Mouse (Mus musculus): ENCODE measurements around the gene Ada. TPM values are rescaled to one million over a fixed set of nuclear protein-coding genes. Genes with fewer than 3 reads are reported as not detected.
"Not testable (repeated sequence)": the region's sequence is repeated elsewhere in the genome, so short reads cannot be mapped to it uniquely, and the experiment has no call there.

Gene Ada
- total and polyA plus RNA-seq, 2 experiments: 0.80 to 1.9 TPM

GRCm38 (mm10) chr2:163692873-163693612 lies 57.0 kb downstream of the Ada start:
- no peaks in the 10 kb centered on the region for H3K36me3 ChIP-seq (ENCODE audit: control insufficient read depth, insufficient read depth, low read length)
- H3K79me2 ChIP-seq (ENCODE audit: control insufficient read depth, insufficient read depth, low read length): peaks cover 25% of the 10 kb centered on the region
- H3K27me3 ChIP-seq (ENCODE audit: control insufficient read depth, insufficient read depth, low read length): no peaks in the 10 kb centered on the region
- 0 out of 2 replicates have a peak overlapping the region, but pooled peaks have one; percentile 26 for H3K9ac ChIP-seq (ENCODE audit: low read depth, low read length)
- H3K27ac ChIP-seq (replicated peaks; ENCODE audit: insufficient read depth, low read depth, low read length): peak overlapping the region; percentile 58
- TF ChIP-seq POLR2A (IDR thresholded peaks at IDR 0.05; ENCODE audit: extremely low read depth, insufficient read depth, low read length) (no peak), CTCF (IDR thresholded peaks at IDR 0.05; ENCODE audit: low read depth, low read length) (no peak)
- DNase-seq (ENCODE audit: extremely low read depth, low read depth, low spot score): no peak
- 60% methylated on average over 3 of the region's 3 CpGs for WGBS
- H3K4me3 ChIP-seq (ENCODE audit: insufficient read depth, low read depth, low read length): no peak overlapping the region
- H3K4me1 ChIP-seq (ENCODE audit: control insufficient read depth, insufficient read depth, low read length): no peaks in the 10 kb centered on the region; the same call in 1 of the 2 replicates

- H3K27ac ChIP-seq (replicated peaks; ENCODE audit: insufficient read depth, low read depth, low read length): no peak overlapping the region
Observed at GRCm38 (mm10) chr2:163691846-163692605, 58.0 kb downstream of the Ada start.

GRCm38 (mm10) chr2:163690409-163691304 lies 59.4 kb downstream of the Ada start:
- Histone ChIP-seq H3K27ac (replicated peaks; ENCODE audit: insufficient read depth, low read depth, low read length) (no peak overlapping the region), H3K36me3 (ENCODE audit: control insufficient read depth, insufficient read depth, low read length) (no peaks in the 10 kb centered on the region), H3K79me2 (ENCODE audit: control insufficient read depth, insufficient read depth, low read length) (peaks cover 18% of the 10 kb centered on the region), H3K27me3 (ENCODE audit: control insufficient read depth, insufficient read depth, low read length) (no peaks in the 10 kb centered on the region), H3K9ac (ENCODE audit: low read depth, low read length) (no peak overlapping the region), H3K4me3 (ENCODE audit: insufficient read depth, low read depth, low read length) (no peak overlapping the region), H3K4me1 (ENCODE audit: control insufficient read depth, insufficient read depth, low read length) (peaks cover 6% of the 10 kb centered on the region)
- DNase-seq (ENCODE audit: extremely low read depth, low read depth, low spot score): no peak
- 88% methylated on average over 8 of the region's 8 CpGs for WGBS
- TF ChIP-seq CTCF (IDR thresholded peaks at IDR 0.05; ENCODE audit: low read depth, low read length) (no peak), POLR2A (IDR thresholded peaks at IDR 0.05; ENCODE audit: extremely low read depth, insufficient read depth, low read length) (no peak)

More at GRCm38 (mm10) chr2:163691846-163692605, 58.0 kb downstream of the Ada start:
- no peak overlapping the region for H3K4me3 ChIP-seq (ENCODE audit: insufficient read depth, low read depth, low read length)
- H3K79me2 ChIP-seq (ENCODE audit: control insufficient read depth, insufficient read depth, low read length): peaks cover 22% of the 10 kb centered on the region
- no peaks in the 10 kb centered on the region; the same call in 1 of the 2 replicates for H3K4me1 ChIP-seq (ENCODE audit: control insufficient read depth, insufficient read depth, low read length)
- no peak for TF ChIP-seq CTCF (IDR thresholded peaks at IDR 0.05; ENCODE audit: low read depth, low read length)
- H3K27me3 ChIP-seq (ENCODE audit: control insufficient read depth, insufficient read depth, low read length): no peaks in the 10 kb centered on the region
- WGBS: 93% methylated on average over 6 of the region's 6 CpGs
- DNase-seq (ENCODE audit: extremely low read depth, low read depth, low spot score): no peak
- H3K36me3 ChIP-seq (ENCODE audit: control insufficient read depth, insufficient read depth, low read length): no peaks in the 10 kb centered on the region
- H3K9ac ChIP-seq (ENCODE audit: low read depth, low read length): no peak overlapping the region

- H3K4me3 ChIP-seq (ENCODE audit: insufficient read depth, low read depth, low read length): no peak overlapping the region
- DNase-seq (ENCODE audit: extremely low read depth, low read depth, low spot score): no peak
- no peak overlapping the region for H3K27ac ChIP-seq (replicated peaks; ENCODE audit: insufficient read depth, low read depth, low read length)
- peaks cover 11% of the 10 kb centered on the region for H3K4me1 ChIP-seq (ENCODE audit: control insufficient read depth, insufficient read depth, low read length)
- H3K36me3 ChIP-seq (ENCODE audit: control insufficient read depth, insufficient read depth, low read length): no peaks in the 10 kb centered on the region
- H3K27me3 ChIP-seq (ENCODE audit: control insufficient read depth, insufficient read depth, low read length): no peaks in the 10 kb centered on the region
- no peak overlapping the region for H3K9ac ChIP-seq (ENCODE audit: low read depth, low read length)
- whole genome bisulfite sequencing: 92% methylated on average over 3 of the region's 3 CpGs
- TF ChIP-seq CTCF (IDR thresholded peaks at IDR 0.05; ENCODE audit: low read depth, low read length) (no peak), POLR2A (IDR thresholded peaks at IDR 0.05; ENCODE audit: extremely low read depth, insufficient read depth, low read length) (no peak)
- peaks cover 23% of the 10 kb centered on the region for H3K79me2 ChIP-seq (ENCODE audit: control insufficient read depth, insufficient read depth, low read length)
Observed at GRCm38 (mm10) chr2:163689771-163690170, 60.3 kb downstream of the Ada start.

- H3K79me2 ChIP-seq (ENCODE audit: control insufficient read depth, insufficient read depth, low read length): peaks cover 15% of the 10 kb centered on the region
- 90% methylated on average over 1 of the region's 1 CpGs for WGBS
- H3K27me3 ChIP-seq (ENCODE audit: control insufficient read depth, insufficient read depth, low read length); H3K4me3 ChIP-seq (ENCODE audit: insufficient read depth, low read depth, low read length); H3K27ac ChIP-seq (replicated peaks; ENCODE audit: insufficient read depth, low read depth, low read length); H3K36me3 ChIP-seq (ENCODE audit: control insufficient read depth, insufficient read depth, low read length); DNase-seq (ENCODE audit: extremely low read depth, low read depth, low spot score); H3K9ac ChIP-seq (ENCODE audit: low read depth, low read length): not testable (repeated sequence)
- H3K4me1 ChIP-seq (ENCODE audit: control insufficient read depth, insufficient read depth, low read length): peaks cover 13% of the 10 kb centered on the region
Observed at GRCm38 (mm10) chr2:163688377-163688776, 61.7 kb downstream of the Ada start.

All from liver, adult 2 months (tissue).